Mouse (Mus musculus): Measurements from ENCODE around the gene Gm45261. TPM values are rescaled to one million over a fixed set of nuclear protein-coding genes. Genes with fewer than 3 reads are reported as not detected.

Gene Gm45261
- polyA plus RNA-seq, 1 experiment = not detected

DNA sequence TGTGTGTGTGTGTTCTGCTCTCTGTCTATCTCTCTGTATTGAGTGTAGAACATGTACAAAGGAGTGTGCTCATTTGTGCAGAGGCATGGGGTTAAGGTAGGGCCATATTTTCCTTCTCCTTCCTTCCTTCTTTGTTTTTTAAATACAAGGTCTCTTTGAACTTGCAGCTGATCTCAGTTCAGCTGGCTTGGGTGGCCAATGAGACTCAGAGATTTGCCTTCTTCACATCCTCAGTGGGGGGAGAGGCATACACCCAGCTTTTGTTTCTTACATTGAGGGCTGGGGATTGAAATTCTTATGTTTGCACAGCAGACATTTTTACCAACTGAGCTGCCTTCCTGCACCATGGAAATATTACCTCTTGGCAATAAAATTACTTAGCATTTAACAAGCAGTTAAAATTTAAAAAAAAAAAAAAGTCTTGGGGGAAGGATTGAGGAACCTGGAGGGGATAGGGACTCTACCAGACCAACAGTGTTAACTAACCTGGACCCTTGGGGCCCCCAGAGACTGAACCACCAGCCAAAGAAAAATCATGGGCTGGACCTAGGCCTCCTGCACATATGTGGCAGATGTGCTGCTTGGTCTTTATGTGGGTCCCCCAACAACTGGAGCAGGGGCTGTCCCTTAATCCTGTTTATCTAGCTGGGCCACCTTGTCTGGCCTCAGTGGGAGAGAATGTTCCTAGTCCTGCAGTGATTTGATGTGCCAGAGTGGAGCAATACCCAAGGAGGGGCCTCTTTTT is 50.8 kb downstream of the Gm45261 start:
- Histone ChIP-seq H3K27me3 (ENCODE audit: control insufficient read depth, insufficient read depth, insufficient read length) (no peaks in the 10 kb centered on the region), H3K79me2 (ENCODE audit: control insufficient read depth, insufficient read depth) (no peaks in the 10 kb centered on the region), H3K4me3 (ENCODE audit: insufficient read depth, poor library complexity, severe bottlenecking) (no peak overlapping the region), H3ac (ENCODE audit: control insufficient read depth, insufficient read length, low read depth) (no peak overlapping the region), H3K36me3 (ENCODE audit: control insufficient read depth, insufficient read depth) (no peaks in the 10 kb centered on the region), H3K79me3 (ENCODE audit: low read depth) (no peaks in the 10 kb centered on the region)
- no peak for TF ChIP-seq USF1 (IDR thresholded peaks at IDR 0.05; ENCODE audit: low read depth)
- no peak for TF ChIP-seq CEBPB (IDR thresholded peaks at IDR 0.05; ENCODE audit: low read depth)
- TF ChIP-seq FOSL1 (IDR thresholded peaks at IDR 0.05; ENCODE audit: insufficient read depth, low read length, poor library complexity, severe bottlenecking) = no peak
- TF ChIP-seq CTCF (IDR thresholded peaks at IDR 0.05; ENCODE audit: control insufficient read depth, insufficient read depth, insufficient read length) = no peak
- no peak for TF ChIP-seq MAX (IDR thresholded peaks at IDR 0.05)
- TF ChIP-seq MYOD1 (IDR thresholded peaks at IDR 0.05; ENCODE audit: control insufficient read depth, insufficient read length, low read depth) = no peak
- TF ChIP-seq MYOG (IDR thresholded peaks at IDR 0.05; ENCODE audit: control insufficient read depth, extremely low read depth, insufficient read length) = no peak

DNA sequence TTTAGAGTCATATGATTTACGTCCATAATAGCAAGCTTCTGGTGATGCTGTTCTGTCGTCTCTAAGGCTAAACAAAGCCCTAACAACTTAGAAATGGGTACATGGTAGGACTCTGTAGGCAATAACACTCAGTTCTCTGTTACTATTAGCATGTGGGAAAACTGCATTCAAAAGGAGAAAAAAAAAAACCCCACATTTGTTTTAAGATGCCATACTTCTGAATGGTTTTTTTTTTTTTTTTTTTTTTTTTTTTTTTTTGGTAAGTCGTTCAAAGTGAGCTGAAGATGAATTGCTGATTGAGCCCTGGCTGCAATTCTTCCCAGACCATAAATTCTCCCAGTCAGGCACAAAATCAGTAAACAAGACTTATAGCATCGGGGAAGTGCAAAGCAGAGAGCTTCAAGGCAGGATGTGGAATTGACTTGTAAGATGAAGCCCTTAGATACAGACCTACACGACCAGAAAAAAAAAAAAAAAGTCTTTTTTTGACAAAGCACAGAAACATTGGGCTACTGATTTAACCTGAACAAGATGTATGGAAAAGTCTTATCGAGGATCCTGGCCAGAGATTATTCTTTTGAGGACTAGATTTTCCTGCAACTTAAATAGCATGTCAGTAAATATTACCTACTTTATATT is 51.7 kb downstream of the Gm45261 start:
- no peaks in the 10 kb centered on the region for H3K27me3 ChIP-seq (ENCODE audit: control insufficient read depth, insufficient read depth, insufficient read length)
- no peak for TF ChIP-seq CTCF (IDR thresholded peaks at IDR 0.05; ENCODE audit: control insufficient read depth, insufficient read depth, insufficient read length)
- H3K79me3 ChIP-seq (ENCODE audit: low read depth) = no peaks in the 10 kb centered on the region
- H3K4me3 ChIP-seq (ENCODE audit: insufficient read depth, poor library complexity, severe bottlenecking) = no peak overlapping the region
- H3K36me3 ChIP-seq (ENCODE audit: control insufficient read depth, insufficient read depth) = no peaks in the 10 kb centered on the region
- no peaks in the 10 kb centered on the region for H3K79me2 ChIP-seq (ENCODE audit: control insufficient read depth, insufficient read depth)
- H3ac ChIP-seq (ENCODE audit: control insufficient read depth, insufficient read length, low read depth) = no peak overlapping the region

DNA sequence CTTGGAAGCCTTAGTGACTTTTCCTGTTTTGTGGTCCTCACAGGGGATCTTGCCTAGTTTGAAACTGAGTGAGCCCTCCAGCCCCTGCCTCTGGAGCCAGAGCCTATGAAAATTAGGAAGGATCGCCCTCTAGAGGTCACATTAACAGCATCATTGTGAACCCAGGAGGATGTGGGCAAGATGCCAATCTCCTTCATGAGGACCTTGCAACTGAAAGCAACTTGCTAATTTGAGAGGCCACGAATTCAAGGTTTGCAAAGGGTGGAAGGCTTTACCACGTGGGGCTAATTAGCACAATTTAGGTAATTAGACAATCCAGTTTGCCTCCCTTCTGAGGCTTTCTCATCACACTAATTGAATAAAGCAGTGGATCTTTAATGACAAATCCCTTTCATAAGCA is 52.7 kb downstream of the Gm45261 start:
- H3K4me3 ChIP-seq (ENCODE audit: insufficient read depth, poor library complexity, severe bottlenecking) = no peak overlapping the region
- H3K27me3 ChIP-seq (ENCODE audit: control insufficient read depth, insufficient read depth, insufficient read length) = no peaks in the 10 kb centered on the region
- TF ChIP-seq FOSL1 (IDR thresholded peaks at IDR 0.05; ENCODE audit: insufficient read depth, low read length, poor library complexity, severe bottlenecking) = no peak
- TF ChIP-seq CTCF (IDR thresholded peaks at IDR 0.05; ENCODE audit: control insufficient read depth, insufficient read depth, insufficient read length) = no peak
- TF ChIP-seq MYOG (IDR thresholded peaks at IDR 0.05; ENCODE audit: control insufficient read depth, extremely low read depth, insufficient read length) = no peak
- no peak for TF ChIP-seq CEBPB (IDR thresholded peaks at IDR 0.05; ENCODE audit: low read depth)
- TF ChIP-seq USF1 (IDR thresholded peaks at IDR 0.05; ENCODE audit: low read depth) = no peak
- TF ChIP-seq MAX (IDR thresholded peaks at IDR 0.05) = no peak
- TF ChIP-seq MYOD1 (IDR thresholded peaks at IDR 0.05; ENCODE audit: control insufficient read depth, insufficient read length, low read depth) = no peak
- no peaks in the 10 kb centered on the region for H3K79me3 ChIP-seq (ENCODE audit: low read depth)
- no peak overlapping the region for H3ac ChIP-seq (ENCODE audit: control insufficient read depth, insufficient read length, low read depth)
- H3K79me2 ChIP-seq (ENCODE audit: control insufficient read depth, insufficient read depth) = no peaks in the 10 kb centered on the region
- no peaks in the 10 kb centered on the region for H3K36me3 ChIP-seq (ENCODE audit: control insufficient read depth, insufficient read depth)

DNA sequence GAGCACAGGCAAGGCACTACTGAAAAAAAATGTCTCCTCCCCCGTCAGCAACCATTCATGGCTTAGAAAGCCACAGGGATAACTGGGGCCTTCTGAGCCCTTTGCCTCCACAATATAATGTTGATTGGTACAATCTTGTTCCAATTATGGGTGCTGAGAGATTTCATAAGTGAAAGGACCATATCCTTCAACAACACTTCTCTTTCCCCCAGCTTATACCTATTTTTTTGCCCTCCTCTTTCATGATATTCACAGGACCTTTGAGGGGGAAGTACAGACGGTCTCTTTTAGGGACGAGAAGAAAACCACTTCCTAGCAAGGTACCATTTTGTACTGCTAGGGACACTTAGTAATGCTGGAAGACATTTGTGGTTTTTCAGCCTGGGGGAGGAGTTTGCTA is 57.1 kb downstream of the Gm45261 start:
- no peaks in the 10 kb centered on the region for H3K79me2 ChIP-seq (ENCODE audit: control insufficient read depth, insufficient read depth)
- no peak overlapping the region for H3K4me3 ChIP-seq (ENCODE audit: insufficient read depth, poor library complexity, severe bottlenecking)
- no peaks in the 10 kb centered on the region for H3K27me3 ChIP-seq (ENCODE audit: control insufficient read depth, insufficient read depth, insufficient read length)
- H3K36me3 ChIP-seq (ENCODE audit: control insufficient read depth, insufficient read depth) = no peaks in the 10 kb centered on the region
- TF ChIP-seq MYOD1 (IDR thresholded peaks at IDR 0.05; ENCODE audit: control insufficient read depth, insufficient read length, low read depth) (no peak), CTCF (IDR thresholded peaks at IDR 0.05; ENCODE audit: control insufficient read depth, insufficient read depth, insufficient read length) (no peak), FOSL1 (IDR thresholded peaks at IDR 0.05; ENCODE audit: insufficient read depth, low read length, poor library complexity, severe bottlenecking) (no peak), MAX (IDR thresholded peaks at IDR 0.05) (no peak), USF1 (IDR thresholded peaks at IDR 0.05; ENCODE audit: low read depth) (no peak), CEBPB (IDR thresholded peaks at IDR 0.05; ENCODE audit: low read depth) (no peak), MYOG (IDR thresholded peaks at IDR 0.05; ENCODE audit: control insufficient read depth, extremely low read depth, insufficient read length) (no peak)
- no peaks in the 10 kb centered on the region for H3K79me3 ChIP-seq (ENCODE audit: low read depth)
- H3ac ChIP-seq (ENCODE audit: control insufficient read depth, insufficient read length, low read depth) = no peak overlapping the region

DNA sequence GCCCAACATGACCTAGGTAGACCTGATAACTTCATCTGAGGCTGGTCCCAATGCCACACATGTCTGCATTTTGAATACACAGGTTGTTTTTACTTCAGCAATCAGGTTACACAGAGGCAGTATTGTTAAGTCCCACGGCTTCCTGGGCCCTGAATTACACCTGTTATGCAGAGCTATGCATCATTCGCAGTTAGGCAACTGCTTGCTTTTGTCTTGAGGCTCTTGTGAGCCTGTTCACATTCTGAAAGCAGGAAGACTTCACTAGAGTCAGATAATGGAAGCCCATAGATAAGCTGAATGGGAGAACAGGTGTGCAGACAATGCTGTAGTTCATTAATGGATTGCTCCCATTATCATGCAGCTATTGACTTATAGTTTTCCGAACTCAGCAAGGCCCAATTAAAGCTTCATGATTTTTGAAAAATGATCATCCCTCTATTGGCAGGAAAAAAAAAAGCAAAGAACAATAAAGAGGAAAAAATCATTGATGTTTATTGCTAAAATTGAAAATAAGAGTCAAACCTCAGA is 57.8 kb downstream of the Gm45261 start:
- Histone ChIP-seq H3K27me3 (ENCODE audit: control insufficient read depth, insufficient read depth, insufficient read length) (no peaks in the 10 kb centered on the region), H3K79me2 (ENCODE audit: control insufficient read depth, insufficient read depth) (no peaks in the 10 kb centered on the region), H3K36me3 (ENCODE audit: control insufficient read depth, insufficient read depth) (no peaks in the 10 kb centered on the region), H3ac (ENCODE audit: control insufficient read depth, insufficient read length, low read depth) (no peak overlapping the region), H3K4me3 (ENCODE audit: insufficient read depth, poor library complexity, severe bottlenecking) (no peak overlapping the region), H3K79me3 (ENCODE audit: low read depth) (no peaks in the 10 kb centered on the region)
- TF ChIP-seq CTCF (IDR thresholded peaks at IDR 0.05; ENCODE audit: control insufficient read depth, insufficient read depth, insufficient read length) (no peak), MYOD1 (IDR thresholded peaks at IDR 0.05; ENCODE audit: control insufficient read depth, insufficient read length, low read depth) (no peak), CEBPB (IDR thresholded peaks at IDR 0.05; ENCODE audit: low read depth) (no peak), MAX (IDR thresholded peaks at IDR 0.05) (no peak), USF1 (IDR thresholded peaks at IDR 0.05; ENCODE audit: low read depth) (no peak), FOSL1 (IDR thresholded peaks at IDR 0.05; ENCODE audit: insufficient read depth, low read length, poor library complexity, severe bottlenecking) (no peak)

Data from C2C12 (cell line).